Mouse (Mus musculus) gastrocnemius, adult 2 months (tissue): ENCODE results near the gene Gpbp1. TPM values are rescaled to one million over a fixed set of nuclear protein-coding genes. Genes with fewer than 3 reads are reported as not detected.

Experiments used
- DNase-seq: peaks from one replicate; pipeline ENCODE4 v3.0.0; 2022
- H3K27ac ChIP-seq: fragments of 200-600 bp; 2 replicates; pipeline ENCODE4 v1.8.1; 2022; ENCODE audit warnings: mild to moderate bottlenecking
- H3K4me3 ChIP-seq: fragments of 200-600 bp; 2 replicates; pipeline ENCODE4 v1.8.1; 2022; ENCODE audit warnings: mild to moderate bottlenecking, moderate library complexity
- CTCF ChIP-seq: fragments of 200-600 bp; IDR thresholded peaks from 2 replicates; pipeline ENCODE4 v1.8.1; 2022; ENCODE audit warnings: antibody characterized with exemption, mild to moderate bottlenecking, moderate library complexity
- intact Hi-C: fragments of 180-260 bp; cut with DNase I; formaldehyde crosslinking; loops from one replicate; pipeline ENCODE4 v1.15.1; 2025
- total RNA-seq, 2 experiments: library from RNA; stranded (reverse); gene quantifications; 2 replicates each; pipeline ENCODE4 v1.2.3; 2021

Gene Gpbp1
- total RNA-seq, 2 experiments from 2014 or later, result 54.4 to 61.4 TPM

- TF ChIP-seq CTCF, result no peak
- intact Hi-C loops, result no loop called here
- H3K27ac ChIP-seq, result no peak overlapping the region
- no peak overlapping the region for H3K4me3 ChIP-seq
- no peak for DNase-seq
Observed at GRCm38 (mm10) chr13:111391011-111391410, 98.9 kb downstream of the Gpbp1 start.

- DNase-seq, result no peak
- TF ChIP-seq CTCF, result no peak
- Histone ChIP-seq H3K27ac (no peak overlapping the region), H3K4me3 (no peak overlapping the region)
- intact Hi-C loops, result no loop called here
Observed at GRCm38 (mm10) chr13:111384011-111384985, 105.6 kb downstream of the Gpbp1 start.

Other genes starting within 250 kb of the Gpbp1 start
- gene Actbl2, start 235.1 kb downstream of the Gpbp1 start, total RNA-seq, result not detected
- gene Gm49496, start 59.8 kb upstream of the Gpbp1 start, total RNA-seq, result not detected
- gene Gm10198, start 102.7 kb upstream of the Gpbp1 start, total RNA-seq, result not detected
- 10 to 100 TPM; 11.6 to 12.7 TPM for gene Mier3, start 190.9 kb upstream of the Gpbp1 start, total RNA-seq